Mouse (Mus musculus) embryonic fibroblast, embryonic 13.5 days (primary cell): ENCODE data around the gene Csde1.

ENCODE experiments used
- CTCF ChIP-seq: IDR thresholded peaks from 2 replicates; pipeline ENCODE4 v1.5.1; 2011; ENCODE audit warnings: mild to moderate bottlenecking, control low read depth, low read length, moderate library complexity, borderline replicate concordance; ENCODE audit not compliant: insufficient read depth
- POLR2A ChIP-seq: IDR thresholded peaks from 2 replicates; pipeline ENCODE4 v1.6.1; 2011; ENCODE audit warnings: low read depth, mild to moderate bottlenecking, control low read depth, low read length, moderate library complexity

GRCm38 (mm10) chr3:103099667-103100066 lies 79.4 kb downstream of the Csde1 start:
- TF ChIP-seq CTCF (no peak), POLR2A (no peak)
